Mouse (Mus musculus): ENCODE results near the gene Zbtb4. TPM values are rescaled to one million over a fixed set of nuclear protein-coding genes. Genes with fewer than 3 reads are reported as not detected.
A peak's percentile ranks its signal among the peaks of the same experiment; 100 is the strongest.

Zbtb4 gene
- polyA plus RNA-seq, 1 experiment = 3.6 TPM

GRCm38 (mm10) chr11:69823456-69823855, 57.7 kb downstream of the Zbtb4 start:
- H3K27me3 ChIP-seq (ENCODE audit: control insufficient read depth, insufficient read depth, low read length, poor library complexity, severe bottlenecking) = no peaks in the 10 kb centered on the region

GRCm38 (mm10) chr11:69828832-69829231, 63.1 kb downstream of the Zbtb4 start:
- Histone ChIP-seq H3K36me3 (ENCODE audit: control insufficient read depth, insufficient read depth, low read length, poor library complexity, severe bottlenecking) (no peaks in the 10 kb centered on the region), H3K9me3 (replicated peaks; ENCODE audit: control insufficient read depth, insufficient read depth, low read length, poor library complexity, severe bottlenecking) (no peaks in the 10 kb centered on the region), H3K4me1 (ENCODE audit: control insufficient read depth, insufficient read depth, low read length) (peaks cover 3% of the 10 kb centered on the region), H3K4me3 (ENCODE audit: low read depth, low read length) (no peak overlapping the region), H3K27ac (ENCODE audit: insufficient read depth, low read length) (no peak overlapping the region), H3K9ac (ENCODE audit: low read depth, poor library complexity, severe bottlenecking) (no peak overlapping the region), H3K27me3 (ENCODE audit: control insufficient read depth, insufficient read depth, low read length, poor library complexity, severe bottlenecking) (no peaks in the 10 kb centered on the region)
- no peak for TF ChIP-seq POLR2A (IDR thresholded peaks at IDR 0.05; ENCODE audit: insufficient read depth, low read length)
- no peak for TF ChIP-seq CTCF (IDR thresholded peaks at IDR 0.05; ENCODE audit: low read depth, low read length)
- TF ChIP-seq EP300 (IDR thresholded peaks at IDR 0.05; ENCODE audit: insufficient read depth, low read depth, low read length) = no peak

More at GRCm38 (mm10) chr11:69823456-69823855, 57.7 kb downstream of the Zbtb4 start:
- no peaks in the 10 kb centered on the region for H3K9me3 ChIP-seq (replicated peaks; ENCODE audit: control insufficient read depth, insufficient read depth, low read length, poor library complexity, severe bottlenecking)
- no peaks in the 10 kb centered on the region for H3K36me3 ChIP-seq (ENCODE audit: control insufficient read depth, insufficient read depth, low read length, poor library complexity, severe bottlenecking)
- no peak overlapping the region for H3K9ac ChIP-seq (ENCODE audit: low read depth, poor library complexity, severe bottlenecking)
- TF ChIP-seq EP300 (IDR thresholded peaks at IDR 0.05; ENCODE audit: insufficient read depth, low read depth, low read length) = no peak
- no peak for TF ChIP-seq POLR2A (IDR thresholded peaks at IDR 0.05; ENCODE audit: insufficient read depth, low read length)
- TF ChIP-seq CTCF (IDR thresholded peaks at IDR 0.05; ENCODE audit: low read depth, low read length) = no peak
- H3K27ac ChIP-seq (ENCODE audit: insufficient read depth, low read length) = no peak overlapping the region
- H3K4me3 ChIP-seq (ENCODE audit: low read depth, low read length) = no peak overlapping the region
- H3K4me1 ChIP-seq (ENCODE audit: control insufficient read depth, insufficient read depth, low read length) = no peaks in the 10 kb centered on the region

- Histone ChIP-seq H3K4me3 (ENCODE audit: low read depth, low read length) (peak overlapping the region; percentile 54), H3K36me3 (ENCODE audit: control insufficient read depth, insufficient read depth, low read length, poor library complexity, severe bottlenecking) (no peaks in the 10 kb centered on the region), H3K27me3 (ENCODE audit: control insufficient read depth, insufficient read depth, low read length, poor library complexity, severe bottlenecking) (no peaks in the 10 kb centered on the region), H3K9ac (ENCODE audit: low read depth, poor library complexity, severe bottlenecking) (peak overlapping the region; percentile 19), H3K4me1 (ENCODE audit: control insufficient read depth, insufficient read depth, low read length) (peaks cover 3% of the 10 kb centered on the region), H3K9me3 (replicated peaks; ENCODE audit: control insufficient read depth, insufficient read depth, low read length, poor library complexity, severe bottlenecking) (no peaks in the 10 kb centered on the region), H3K27ac (ENCODE audit: insufficient read depth, low read length) (no peak overlapping the region)
- TF ChIP-seq EP300 (IDR thresholded peaks at IDR 0.05; ENCODE audit: insufficient read depth, low read depth, low read length) (no peak), POLR2A (IDR thresholded peaks at IDR 0.05; ENCODE audit: insufficient read depth, low read length) (no peak), CTCF (IDR thresholded peaks at IDR 0.05; ENCODE audit: low read depth, low read length) (no peak)
These were observed 67.8 kb downstream of the Zbtb4 start for GRCm38 (mm10) chr11:69833554-69833953.

Other genes with a start within 250 kb of the Zbtb4 start
- gene Dnah2, start 216.8 kb upstream of the Zbtb4 start, polyA plus RNA-seq (2011; ENCODE audit: insufficient read depth, insufficient read length, low read depth, missing spikeins) = 1.2 and 2.0 TPM in 2 replicates
- 3.9 and 4.0 TPM in 2 replicates for gene Efnb3, start 205.7 kb upstream of the Zbtb4 start, polyA plus RNA-seq (2011; ENCODE audit: insufficient read depth, insufficient read length, low read depth, missing spikeins)
- gene Wrap53, start 185.7 kb upstream of the Zbtb4 start, polyA plus RNA-seq (2011; ENCODE audit: insufficient read depth, insufficient read length, low read depth, missing spikeins) = 10.3 and 17.8 TPM in 2 replicates
- 230 and 277 TPM in 2 replicates for gene Trp53, start 185.6 kb upstream of the Zbtb4 start, polyA plus RNA-seq (2011; ENCODE audit: insufficient read depth, insufficient read length, low read depth, missing spikeins)
- gene Atp1b2, start 160.0 kb upstream of the Zbtb4 start, polyA plus RNA-seq (2011; ENCODE audit: insufficient read depth, insufficient read length, low read depth, missing spikeins) = 20.4 and 24.0 TPM in 2 replicates
- gene Shbg, start 148.0 kb upstream of the Zbtb4 start, polyA plus RNA-seq (2011; ENCODE audit: insufficient read depth, insufficient read length, low read depth, missing spikeins) = not detected in 2 replicates
- gene Sat2, start 143.9 kb upstream of the Zbtb4 start, polyA plus RNA-seq (2011; ENCODE audit: insufficient read depth, insufficient read length, low read depth, missing spikeins) = 9.1 and 9.6 TPM in 2 replicates
- 170 and 173 TPM in 2 replicates for gene Fxr2, start 132.9 kb upstream of the Zbtb4 start, polyA plus RNA-seq (2011; ENCODE audit: insufficient read depth, insufficient read length, low read depth, missing spikeins)
- 45.2 and 48.1 TPM in 2 replicates for gene Sox15, start 110.6 kb upstream of the Zbtb4 start, polyA plus RNA-seq (2011; ENCODE audit: insufficient read depth, insufficient read length, low read depth, missing spikeins)
- 65.7 and 71.0 TPM in 2 replicates for gene Mpdu1, start 103.3 kb upstream of the Zbtb4 start, polyA plus RNA-seq (2011; ENCODE audit: insufficient read depth, insufficient read length, low read depth, missing spikeins)
- 32.9 and 36.2 TPM in 2 replicates for gene Cd68, start 99.8 kb upstream of the Zbtb4 start, polyA plus RNA-seq (2011; ENCODE audit: insufficient read depth, insufficient read length, low read depth, missing spikeins)
- gene Eif4a1, start 93.5 kb upstream of the Zbtb4 start, polyA plus RNA-seq (2011; ENCODE audit: insufficient read depth, insufficient read length, low read depth, missing spikeins) = 1,464 and 1,502 TPM in 2 replicates
- 198 and 221 TPM in 2 replicates for gene Senp3, start 83.8 kb upstream of the Zbtb4 start, polyA plus RNA-seq (2011; ENCODE audit: insufficient read depth, insufficient read length, low read depth, missing spikeins)
- 1.3 and 2.9 TPM in 2 replicates for gene Tnfsf13, start 80.1 kb upstream of the Zbtb4 start, polyA plus RNA-seq (2011; ENCODE audit: insufficient read depth, insufficient read length, low read depth, missing spikeins)
- 3.4 and 4.1 TPM in 2 replicates for gene Tnfsf12, start 70.1 kb upstream of the Zbtb4 start, polyA plus RNA-seq (2011; ENCODE audit: insufficient read depth, insufficient read length, low read depth, missing spikeins)
- gene Tnfsfm13, start 69.8 kb upstream of the Zbtb4 start, polyA plus RNA-seq (2011; ENCODE audit: insufficient read depth, insufficient read length, low read depth, missing spikeins) = 1.9 and 3.6 TPM in 2 replicates
- 102 and 103 TPM in 2 replicates for gene Polr2a, start 7.3 kb upstream of the Zbtb4 start, polyA plus RNA-seq (2011; ENCODE audit: insufficient read depth, insufficient read length, low read depth, missing spikeins)
- gene Slc35g3, start 3.9 kb upstream of the Zbtb4 start, polyA plus RNA-seq (2011; ENCODE audit: insufficient read depth, insufficient read length, low read depth, missing spikeins) = not detected in 2 replicates
- gene Chrnb1, start 30.0 kb downstream of the Zbtb4 start, polyA plus RNA-seq (2011; ENCODE audit: insufficient read depth, insufficient read length, low read depth, missing spikeins) = 10.1 and 12.1 TPM in 2 replicates
- 1.8 and 2.5 TPM in 2 replicates for gene Fgf11, start 35.9 kb downstream of the Zbtb4 start, polyA plus RNA-seq (2011; ENCODE audit: insufficient read depth, insufficient read length, low read depth, missing spikeins)
- 10.1 and 11.6 TPM in 2 replicates for gene Tmem102, start 39.7 kb downstream of the Zbtb4 start, polyA plus RNA-seq (2011; ENCODE audit: insufficient read depth, insufficient read length, low read depth, missing spikeins)
- not detected in 2 replicates for gene Gm39566, start 49.4 kb downstream of the Zbtb4 start, polyA plus RNA-seq (2011; ENCODE audit: insufficient read depth, insufficient read length, low read depth, missing spikeins)
- not detected in 2 replicates for gene Spem2, start 52.6 kb downstream of the Zbtb4 start, polyA plus RNA-seq (2011; ENCODE audit: insufficient read depth, insufficient read length, low read depth, missing spikeins)
- not detected in 2 replicates for gene Spem1, start 56.3 kb downstream of the Zbtb4 start, polyA plus RNA-seq (2011; ENCODE audit: insufficient read depth, insufficient read length, low read depth, missing spikeins)
- 19.6 and 25.4 TPM in 2 replicates for gene Nlgn2, start 71.9 kb downstream of the Zbtb4 start, polyA plus RNA-seq (2011; ENCODE audit: insufficient read depth, insufficient read length, low read depth, missing spikeins)
- gene Tmem256, start 72.6 kb downstream of the Zbtb4 start, polyA plus RNA-seq (2011; ENCODE audit: insufficient read depth, insufficient read length, low read depth, missing spikeins) = 97.1 and 103 TPM in 2 replicates
- gene Plscr3, start 80.5 kb downstream of the Zbtb4 start, polyA plus RNA-seq (2011; ENCODE audit: insufficient read depth, insufficient read length, low read depth, missing spikeins) = 27.2 and 31.2 TPM in 2 replicates
- 15.6 and 19.6 TPM in 2 replicates for gene Tnk1, start 92.8 kb downstream of the Zbtb4 start, polyA plus RNA-seq (2011; ENCODE audit: insufficient read depth, insufficient read length, low read depth, missing spikeins)
- not detected in 2 replicates for gene Tmem95, start 112.1 kb downstream of the Zbtb4 start, polyA plus RNA-seq (2011; ENCODE audit: insufficient read depth, insufficient read length, low read depth, missing spikeins)
- gene Kctd11, start 115.5 kb downstream of the Zbtb4 start, polyA plus RNA-seq (2011; ENCODE audit: insufficient read depth, insufficient read length, low read depth, missing spikeins) = 5.2 and 6.3 TPM in 2 replicates
- 1.5 and 2.3 TPM in 2 replicates for gene Acap1, start 129.6 kb downstream of the Zbtb4 start, polyA plus RNA-seq (2011; ENCODE audit: insufficient read depth, insufficient read length, low read depth, missing spikeins)
- 11.6 and 13.1 TPM in 2 replicates for gene 2810408A11Rik, start 135.1 kb downstream of the Zbtb4 start, polyA plus RNA-seq (2011; ENCODE audit: insufficient read depth, insufficient read length, low read depth, missing spikeins)
- 27.9 and 32.4 TPM in 2 replicates for gene Neurl4, start 135.2 kb downstream of the Zbtb4 start, polyA plus RNA-seq (2011; ENCODE audit: insufficient read depth, insufficient read length, low read depth, missing spikeins)
- 23.9 and 24.4 TPM in 2 replicates for gene Gps2, start 148.0 kb downstream of the Zbtb4 start, polyA plus RNA-seq (2011; ENCODE audit: insufficient read depth, insufficient read length, low read depth, missing spikeins)
- gene Eif5a, start 156.0 kb downstream of the Zbtb4 start, polyA plus RNA-seq (2011; ENCODE audit: insufficient read depth, insufficient read length, low read depth, missing spikeins) = 1,015 and 1,063 TPM in 2 replicates
- gene Ybx2, start 169.9 kb downstream of the Zbtb4 start, polyA plus RNA-seq (2011; ENCODE audit: insufficient read depth, insufficient read length, low read depth, missing spikeins) = 55.2 and 57.2 TPM in 2 replicates
- gene Slc2a4, start 182.3 kb downstream of the Zbtb4 start, polyA plus RNA-seq (2011; ENCODE audit: insufficient read depth, insufficient read length, low read depth, missing spikeins) = 2.7 and 3.2 TPM in 2 replicates
- 106 and 144 TPM in 2 replicates for gene Cldn7, start 198.9 kb downstream of the Zbtb4 start, polyA plus RNA-seq (2011; ENCODE audit: insufficient read depth, insufficient read length, low read depth, missing spikeins)
- 61.9 and 63.4 TPM in 2 replicates for gene Ctdnep1, start 215.2 kb downstream of the Zbtb4 start, polyA plus RNA-seq (2011; ENCODE audit: insufficient read depth, insufficient read length, low read depth, missing spikeins)
- gene Elp5, start 216.6 kb downstream of the Zbtb4 start, polyA plus RNA-seq (2011; ENCODE audit: insufficient read depth, insufficient read length, low read depth, missing spikeins) = 77.6 and 80.1 TPM in 2 replicates
- 141 and 144 TPM in 2 replicates for gene Gabarap, start 225.2 kb downstream of the Zbtb4 start, polyA plus RNA-seq (2011; ENCODE audit: insufficient read depth, insufficient read length, low read depth, missing spikeins)
- gene Phf23, start 229.9 kb downstream of the Zbtb4 start, polyA plus RNA-seq (2011; ENCODE audit: insufficient read depth, insufficient read length, low read depth, missing spikeins) = 75.6 and 83.0 TPM in 2 replicates
- 60.1 and 63.3 TPM in 2 replicates for gene Dvl2, start 234.7 kb downstream of the Zbtb4 start, polyA plus RNA-seq (2011; ENCODE audit: insufficient read depth, insufficient read length, low read depth, missing spikeins)
- 17.1 and 19.8 TPM in 2 replicates for gene Acadvl, start 249.5 kb downstream of the Zbtb4 start, polyA plus RNA-seq (2011; ENCODE audit: insufficient read depth, insufficient read length, low read depth, missing spikeins)

Data from ES-Bruce4 (cell line).